Mouse (Mus musculus): Measurements from ENCODE around the gene Olfr530.

The Olfr530 gene

GRCm38 (mm10) chr7:140376231-140376630 is at the start of gene Olfr530:
Gene Olfr530 (minus strand): TSS chr7:140376331.
- no peak for DNase-seq

GRCm38 (mm10) chr7:140421539-140421938 is 45.4 kb upstream of the Olfr530 start, which contains the start of gene Olfr532:
Gene Olfr532 (minus strand): TSS chr7:140421639.
- no peak for DNase-seq

- DNase-seq, result no peak
Observed at GRCm38 (mm10) chr7:140402818-140403217, 26.7 kb upstream of the Olfr530 start, which contains the start of gene Olfr531. Gene Olfr531 (minus strand): TSS chr7:140402918.

- DNase-seq, result no peak
Observed at GRCm38 (mm10) chr7:140376911-140377310, 780 bp upstream of the Olfr530 start.

- peak; percentile 16 for DNase-seq
Observed at GRCm38 (mm10) chr7:140374300-140374699, 1.8 kb downstream of the Olfr530 start.

- DNase-seq, result no peak
Observed at GRCm38 (mm10) chr7:140361571-140361970, 14.6 kb downstream of the Olfr530 start, which contains the start of gene Olfr60. Gene Olfr60 (minus strand): TSS chr7:140361671.

- no peak for DNase-seq
Observed at GRCm38 (mm10) chr7:140333717-140334116, 42.4 kb downstream of the Olfr530 start, which contains the start of gene Olfr527. Gene Olfr527 (plus strand): TSS chr7:140334017.

- no peak for DNase-seq
Observed at GRCm38 (mm10) chr7:140329766-140330304, 46.3 kb downstream of the Olfr530 start.
